Mouse (Mus musculus) heart, embryonic 13.5 days (tissue): ENCODE measurements at regions not wholly inside any gene's neighbourhood (a gene's known extent, or its start where the extent isn't known, plus 50 kb on each side); places are given as distances from the start of the nearest gene placed in this dataset.

Experiments
- ATAC-seq: fragments of 200-750 bp; cut with Nextera tagmentation; 2 replicates; pipeline ENCODE4 v1.8.0; 2017; ENCODE audit warnings: moderate TSS enrichment; ENCODE audit not compliant: insufficient number of reproducible peaks, low FRiP score, low TSS enrichment; ENCODE audit errors: extremely low read depth
- H3K27ac ChIP-seq: fragments of 300-500 bp; sonication (generic); replicated peaks from 2 replicates; pipeline ENCODE4 v1.5.1; 2015; ENCODE audit warnings: moderate library complexity, mild to moderate bottlenecking, inconsistent platforms
- H3K27me3 ChIP-seq: fragments of 300-500 bp; sonication (generic); replicated peaks from 2 replicates; pipeline ENCODE4 v1.6.1; 2015; ENCODE audit warnings: mild to moderate bottlenecking, inconsistent platforms
- H3K36me3 ChIP-seq: fragments of 300-500 bp; sonication (generic); 2 replicates; pipeline ENCODE4 v1.6.1; 2015; ENCODE audit warnings: mild to moderate bottlenecking, inconsistent platforms
- H3K4me1 ChIP-seq: fragments of 300-500 bp; sonication (generic); 2 replicates; pipeline ENCODE4 v1.6.1; 2015; ENCODE audit warnings: inconsistent platforms
- H3K4me2 ChIP-seq: fragments of 300-500 bp; sonication (generic); 2 replicates; pipeline ENCODE4 v1.6.1; 2015; ENCODE audit warnings: inconsistent platforms, mild to moderate bottlenecking, moderate library complexity
- H3K4me3 ChIP-seq: fragments of 300-500 bp; sonication (generic); 2 replicates; pipeline ENCODE4 v1.5.1; 2015; ENCODE audit warnings: moderate library complexity, mild to moderate bottlenecking, inconsistent platforms
- H3K9ac ChIP-seq: fragments of 300-500 bp; sonication (generic); 2 replicates; pipeline ENCODE4 v1.6.1; 2015; ENCODE audit warnings: inconsistent platforms, mild to moderate bottlenecking, moderate library complexity
- H3K9me3 ChIP-seq: fragments of 300-500 bp; sonication (generic); 2 replicates; pipeline ENCODE4 v1.6.1; 2016; ENCODE audit warnings: inconsistent platforms
- WGBS: fragments of 180-500 bp; shearing (Covaris S2); methylation state at CpG from one replicate; pipeline ENCODE4 v1.1.7; 2015; ENCODE audit warnings: mixed read lengths; 5-methylcytosine and 5-hydroxymethylcytosine counted together

DNA sequence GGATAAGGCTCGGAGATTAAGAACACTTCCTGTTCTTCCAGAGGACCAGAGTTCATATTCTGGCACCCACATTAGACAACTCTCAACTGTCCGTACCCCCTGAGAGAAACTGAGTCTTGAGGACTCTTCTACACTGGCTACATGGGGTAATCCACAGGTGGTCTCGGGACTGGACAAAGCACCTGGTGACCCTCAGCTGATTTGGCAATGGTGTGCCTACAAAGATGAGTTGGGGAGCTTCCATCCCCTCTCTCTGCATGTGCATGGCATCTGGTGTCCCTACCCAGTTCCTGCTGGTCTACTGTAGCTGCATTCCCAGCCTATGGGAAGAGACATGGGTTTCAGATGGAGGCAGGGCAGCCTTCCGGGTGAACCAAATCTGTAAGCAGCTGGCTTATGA, 61.2 kb upstream of the Kcnj15 start:
- WGBS, result 66% methylated on average over 4 of the region's 4 CpGs
- Histone ChIP-seq H3K9me3 (no peaks in the 10 kb centered on the region), H3K4me1 (0 out of 2 replicates have a peak, but pooled peaks cover 3% of the 10 kb centered on the region), H3K36me3 (no peaks in the 10 kb centered on the region), H3K4me3 (no peak overlapping the region), H3K4me2 (no peak overlapping the region), H3K27me3 (0 out of 2 replicates have a peak, but pooled peaks cover 3% of the 10 kb centered on the region), H3K27ac (no peak overlapping the region), H3K9ac (no peak overlapping the region)
- ATAC-seq, result no peak

DNA sequence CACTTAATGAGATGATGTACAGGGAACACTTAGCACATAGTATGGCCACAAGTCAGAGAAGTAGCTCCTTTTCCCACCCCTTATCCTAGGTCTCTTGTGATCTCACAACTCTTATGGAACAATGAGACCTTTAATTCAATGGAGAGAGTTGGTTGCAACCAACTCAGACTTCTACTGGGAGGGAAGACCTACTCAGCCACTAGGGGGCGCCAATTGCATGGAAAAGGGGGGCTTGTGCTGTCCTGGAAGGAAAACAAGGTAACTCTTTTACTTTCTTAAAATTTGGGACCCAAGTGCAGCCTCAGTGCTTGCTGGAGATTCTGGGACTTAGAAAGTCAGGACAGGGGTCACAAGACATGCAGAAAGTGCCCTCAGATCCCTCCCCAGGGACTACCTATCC, 60.7 kb upstream of the Kcnj15 start:
- Histone ChIP-seq H3K27me3 (0 out of 2 replicates have a peak, but pooled peaks cover 3% of the 10 kb centered on the region), H3K9me3 (no peaks in the 10 kb centered on the region), H3K4me1 (0 out of 2 replicates have a peak, but pooled peaks cover 3% of the 10 kb centered on the region), H3K4me2 (no peak overlapping the region), H3K9ac (no peak overlapping the region), H3K4me3 (no peak overlapping the region), H3K36me3 (no peaks in the 10 kb centered on the region), H3K27ac (no peak overlapping the region)
- ATAC-seq, result no peak
- 4% methylated on average over 1 of the region's 1 CpGs for WGBS

DNA sequence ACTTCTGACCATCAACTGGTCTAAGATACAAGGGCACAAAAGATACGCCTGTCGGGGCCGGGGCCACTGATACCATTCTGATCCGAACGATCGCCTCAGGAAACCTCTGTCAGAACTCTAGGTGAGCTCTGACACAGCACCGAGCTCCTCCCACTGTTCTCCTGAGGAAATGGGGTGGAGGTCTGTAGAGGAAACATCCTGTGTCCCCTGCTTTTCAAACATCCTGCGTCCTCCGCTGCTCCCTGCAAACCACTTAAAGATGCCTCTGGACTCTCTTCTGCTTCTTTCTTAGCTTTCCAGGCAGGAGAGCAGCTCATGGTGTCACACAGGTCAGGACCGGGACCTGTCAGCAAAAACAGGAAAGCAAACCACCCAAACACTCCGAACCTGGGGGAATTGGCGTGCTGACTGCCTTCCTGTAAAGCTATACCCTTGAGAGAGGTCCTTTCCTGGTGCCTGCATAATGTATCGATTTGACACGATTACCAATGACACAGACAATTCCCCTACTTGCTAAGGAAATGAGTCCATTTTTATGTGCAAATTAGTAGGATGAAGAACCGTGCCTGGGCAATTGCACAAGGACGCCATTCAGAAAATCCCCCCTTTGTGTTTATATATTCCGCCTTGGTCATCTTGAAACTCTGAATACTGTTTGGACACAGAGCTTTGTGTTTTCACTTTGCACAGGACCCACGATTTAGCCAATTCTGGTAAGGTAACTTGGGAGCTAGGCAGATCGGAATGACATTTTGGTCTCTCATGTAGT, 58.4 kb upstream of the Kcnj15 start:
- Histone ChIP-seq H3K4me2 (0 out of 2 replicates have a peak overlapping the region, but pooled peaks have one; percentile 7), H3K4me1 (0 out of 2 replicates have a peak, but pooled peaks cover 3% of the 10 kb centered on the region)

DNA sequence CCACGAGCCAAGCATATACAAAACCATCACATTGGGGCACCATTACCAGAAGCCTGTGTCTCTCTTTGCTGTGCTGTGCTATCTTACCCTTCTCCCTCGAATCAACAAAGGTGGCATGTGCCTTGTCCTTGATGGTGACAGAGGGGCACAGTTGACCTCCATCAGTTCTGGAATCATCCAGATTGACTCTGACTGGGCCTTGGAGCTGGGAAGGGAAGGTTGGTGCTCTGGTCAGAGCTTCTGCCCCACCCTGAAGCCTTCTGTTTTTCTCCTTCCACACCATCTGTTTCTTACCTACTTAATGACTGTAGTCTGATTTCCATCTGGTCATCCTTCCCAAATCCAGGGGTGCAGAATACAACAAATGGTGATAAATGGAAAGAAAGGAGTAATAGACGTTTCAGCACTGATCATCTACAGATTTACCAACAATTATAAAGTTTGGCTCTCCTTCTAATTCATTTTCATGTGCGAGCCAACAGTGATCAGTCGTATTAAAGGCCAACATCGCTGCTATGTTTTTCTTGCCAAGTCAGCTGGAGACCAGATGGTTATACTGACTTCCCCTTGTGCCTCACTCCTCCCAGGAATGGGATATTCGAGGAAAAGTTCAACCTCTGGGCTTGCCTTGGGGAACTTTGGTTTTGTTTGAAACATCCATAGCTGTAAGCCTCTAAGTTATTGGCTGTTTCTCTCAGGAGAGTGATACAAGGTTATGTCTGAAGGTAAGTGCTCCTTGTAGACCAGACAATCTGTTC, 55.1 kb upstream of the Kcnj15 start:
- Histone ChIP-seq H3K4me3 (no peak overlapping the region), H3K27ac (no peak overlapping the region), H3K9ac (no peak overlapping the region), H3K36me3 (no peaks in the 10 kb centered on the region), H3K27me3 (no peaks in the 10 kb centered on the region), H3K9me3 (no peaks in the 10 kb centered on the region), H3K4me1 (0 out of 2 replicates have a peak, but pooled peaks cover 3% of the 10 kb centered on the region), H3K4me2 (no peak overlapping the region)
- no peak for ATAC-seq
- 62% methylated on average over 7 of the region's 7 CpGs for WGBS

More for the DNA sequence above, 58.4 kb upstream of the Kcnj15 start:
- no peak for ATAC-seq
- Histone ChIP-seq H3K9ac (no peak overlapping the region), H3K27ac (no peak overlapping the region), H3K9me3 (no peaks in the 10 kb centered on the region), H3K27me3 (0 out of 2 replicates have a peak, but pooled peaks cover 3% of the 10 kb centered on the region), H3K4me3 (no peak overlapping the region), H3K36me3 (no peaks in the 10 kb centered on the region)
- 47% methylated on average over 19 of the region's 19 CpGs for WGBS

DNA sequence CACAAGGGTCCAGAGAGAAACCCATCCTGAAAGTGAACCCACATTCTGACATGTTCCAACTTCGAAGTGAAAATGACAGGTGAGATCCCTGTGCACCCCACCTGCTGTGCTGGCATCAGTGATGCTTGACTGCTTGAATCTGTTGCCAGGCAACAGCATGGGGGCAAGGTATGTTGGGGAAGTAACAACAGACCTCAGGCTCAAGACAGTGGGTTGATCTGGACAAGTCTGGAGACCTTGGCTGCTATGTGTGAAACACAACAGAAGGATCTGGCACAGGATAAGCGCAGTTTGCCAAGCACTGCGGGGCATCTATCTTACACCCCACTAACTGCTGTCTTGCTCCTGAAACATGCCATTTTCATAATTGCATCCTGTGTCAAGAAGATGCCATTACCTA, 54.3 kb upstream of the Kcnj15 start:
- H3K4me2 ChIP-seq, result no peak overlapping the region
- no peak overlapping the region for H3K9ac ChIP-seq
- H3K36me3 ChIP-seq, result no peaks in the 10 kb centered on the region
- 0 out of 2 replicates have a peak, but pooled peaks cover 3% of the 10 kb centered on the region for H3K4me1 ChIP-seq
- ATAC-seq, result no peak
- WGBS, result 80% methylated on average over 3 of the region's 3 CpGs
- no peak overlapping the region for H3K4me3 ChIP-seq
- no peak overlapping the region for H3K27ac ChIP-seq
- H3K27me3 ChIP-seq, result no peaks in the 10 kb centered on the region
- H3K9me3 ChIP-seq, result no peaks in the 10 kb centered on the region

DNA sequence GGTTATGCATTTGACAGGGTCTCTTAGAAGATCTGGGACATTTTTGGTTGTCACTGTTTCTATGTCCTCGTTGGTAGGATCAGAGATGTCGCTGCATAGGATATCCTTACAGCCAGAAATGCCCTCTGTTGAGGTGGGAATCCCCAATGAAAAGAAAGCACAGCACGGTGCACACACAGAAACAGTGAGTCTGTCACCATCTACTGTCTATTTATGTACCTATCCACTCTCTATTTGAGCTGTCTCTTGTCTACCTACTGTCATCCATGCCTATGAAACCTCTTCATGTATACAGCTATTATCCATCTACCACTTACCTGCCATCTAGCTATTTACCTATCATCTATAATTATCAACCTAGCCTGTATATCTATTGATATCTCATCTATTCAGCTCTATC, 53.6 kb upstream of the Kcnj15 start:
- no peak for ATAC-seq
- Histone ChIP-seq H3K4me2 (no peak overlapping the region), H3K27me3 (no peaks in the 10 kb centered on the region), H3K4me3 (no peak overlapping the region), H3K9ac (no peak overlapping the region), H3K27ac (no peak overlapping the region), H3K4me1 (no peaks in the 10 kb centered on the region), H3K36me3 (no peaks in the 10 kb centered on the region), H3K9me3 (no peaks in the 10 kb centered on the region)
- WGBS, result 68% methylated on average over 3 of the region's 3 CpGs

DNA sequence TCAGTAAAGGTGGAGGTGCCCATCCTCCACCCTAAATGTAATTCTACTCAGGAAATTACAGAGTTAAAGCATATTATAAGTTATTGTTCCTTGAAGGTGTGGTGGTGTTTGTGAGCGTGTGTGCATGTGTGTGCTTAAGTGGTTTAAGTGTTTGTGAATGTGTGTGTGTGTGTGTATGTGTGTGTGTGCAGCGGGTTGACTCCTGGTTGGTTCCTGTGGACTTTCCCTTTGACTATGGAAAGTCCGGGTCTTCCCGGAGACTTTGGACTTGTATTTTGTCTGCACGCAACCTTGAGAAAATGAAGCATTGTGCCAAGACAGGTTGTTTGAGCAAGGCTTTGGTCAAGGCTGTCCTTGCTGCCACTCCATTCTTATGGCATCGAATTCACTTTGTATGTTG, 52.9 kb upstream of the Kcnj15 start:
- no peak overlapping the region for H3K9ac ChIP-seq
- H3K36me3 ChIP-seq, result no peaks in the 10 kb centered on the region
- 85% methylated on average over 6 of the region's 6 CpGs for WGBS
- H3K27me3 ChIP-seq, result no peaks in the 10 kb centered on the region
- H3K27ac ChIP-seq, result no peak overlapping the region
- no peaks in the 10 kb centered on the region for H3K9me3 ChIP-seq
- H3K4me2 ChIP-seq, result no peak overlapping the region
- peaks cover 2% of the 10 kb centered on the region; the same call in 1 of the 2 replicates for H3K4me1 ChIP-seq
- no peak for ATAC-seq
- H3K4me3 ChIP-seq, result no peak overlapping the region

DNA sequence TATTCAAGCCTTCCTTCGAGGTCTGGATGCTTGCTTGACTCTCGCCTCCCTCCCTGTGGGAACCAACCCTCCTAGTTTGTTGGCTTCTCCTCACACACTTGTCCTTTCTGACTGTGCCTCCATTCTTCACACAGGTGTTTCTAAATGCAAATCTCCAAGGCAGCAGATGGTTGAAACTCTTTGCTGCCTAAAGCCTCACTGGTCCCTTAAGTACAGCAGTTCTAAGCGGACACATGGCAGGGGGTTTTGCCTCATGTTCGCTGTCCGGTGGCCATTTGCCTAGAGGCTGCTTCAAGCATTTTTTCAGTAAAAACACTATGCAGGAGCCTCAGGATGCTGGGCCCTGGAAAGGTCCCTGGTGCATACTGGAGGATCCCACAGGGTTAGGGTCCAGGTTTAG, 50.9 kb upstream of the Kcnj15 start:
- Histone ChIP-seq H3K27me3 (no peaks in the 10 kb centered on the region), H3K4me2 (no peak overlapping the region), H3K4me1 (peaks cover 2% of the 10 kb centered on the region; the same call in 1 of the 2 replicates), H3K36me3 (no peaks in the 10 kb centered on the region), H3K27ac (no peak overlapping the region), H3K4me3 (no peak overlapping the region), H3K9me3 (no peaks in the 10 kb centered on the region), H3K9ac (no peak overlapping the region)
- no peak for ATAC-seq
- WGBS, result 71% methylated on average over 5 of the region's 5 CpGs

DNA sequence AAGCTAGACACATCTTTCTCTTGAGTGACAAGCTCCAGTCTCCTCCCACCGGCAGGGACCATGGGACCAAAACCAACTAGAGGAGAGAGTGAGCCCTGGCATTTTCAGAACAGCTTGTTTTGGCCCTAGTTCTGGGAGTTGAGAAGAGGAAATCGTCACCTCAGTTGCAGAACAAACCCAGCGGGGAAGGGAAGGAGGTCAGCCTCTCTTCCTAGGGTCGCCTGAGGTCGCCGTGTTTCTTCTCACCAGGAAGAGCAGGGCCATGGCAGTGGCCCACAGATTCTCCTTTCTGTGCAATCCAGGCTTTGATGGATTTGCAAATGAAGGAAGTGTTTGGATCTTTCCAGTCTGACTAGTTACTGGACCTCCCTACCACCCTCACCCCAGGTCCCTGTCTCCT, 49.8 kb upstream of the Kcnj15 start:
- Histone ChIP-seq H3K27me3 (no peaks in the 10 kb centered on the region), H3K9me3 (no peaks in the 10 kb centered on the region), H3K4me2 (no peak overlapping the region), H3K27ac (no peak overlapping the region), H3K4me1 (peaks cover 2% of the 10 kb centered on the region; the same call in 1 of the 2 replicates), H3K4me3 (no peak overlapping the region), H3K36me3 (no peaks in the 10 kb centered on the region), H3K9ac (no peak overlapping the region)
- ATAC-seq, result no peak
- WGBS, result 70% methylated on average over 6 of the region's 6 CpGs
